Comparison of ENCODE assay signal across 9 mouse cellular contexts in the genomic region with DNA sequence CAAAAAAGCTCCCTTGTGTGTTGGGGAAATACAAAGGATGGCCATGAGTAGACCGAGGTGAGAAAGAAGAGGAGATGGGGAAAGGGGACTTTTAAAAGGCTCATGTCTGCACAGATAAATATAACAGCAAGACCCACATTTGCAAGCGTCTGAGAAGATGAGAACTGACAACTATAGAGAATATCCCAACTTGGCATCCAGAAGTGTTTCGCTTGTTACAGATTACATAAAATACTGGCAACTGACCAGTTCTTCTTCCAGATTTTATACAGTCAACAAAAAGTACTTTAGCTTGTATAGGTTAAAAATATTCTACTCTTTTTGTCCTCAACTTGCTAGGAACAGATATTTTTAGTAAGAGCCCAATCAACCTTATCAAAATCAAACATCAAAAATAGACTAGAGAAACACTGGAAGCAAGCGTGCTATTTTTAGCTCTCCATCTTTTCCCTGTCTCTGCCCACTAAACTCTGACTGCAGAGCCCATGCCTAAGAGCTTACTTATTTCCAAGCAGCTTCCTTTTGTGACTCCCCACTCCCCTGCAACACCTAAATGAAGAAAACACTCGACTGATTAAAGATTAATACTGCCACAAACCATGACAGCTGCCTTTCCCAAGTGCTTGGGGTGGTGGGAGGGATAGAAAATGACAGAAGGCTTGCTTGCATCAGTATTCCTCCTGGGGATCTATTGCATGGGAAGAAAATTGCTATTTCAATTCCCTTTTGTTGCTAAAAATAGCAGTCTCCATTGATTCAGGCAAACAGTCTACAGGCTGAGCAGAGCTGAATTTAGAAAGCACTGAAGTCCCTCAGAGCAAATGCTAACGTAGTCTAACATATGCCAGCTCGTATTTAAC. TPM values are rescaled to one million over a fixed set of nuclear protein-coding genes. Genes with fewer than 3 reads are reported as not detected.
DNase-seq lines count a peak whose midpoint lies in the region; ATAC-seq lines count a peak whose summit lies in the region.
"Had no signal": no experiment of that assay in that cellular context is flagged by ENCODE, and none has a peak within 500 bp of the region (broad histone marks: within the 10 kb centered on the region; RNA-seq: fewer than 3 reads in every experiment).

No protein-coding gene starts in this region.

- peaks cover 5% of the 10 kb centered on the region; the same call in 1 of the 2 replicates for H3K4me1 ChIP-seq in brown adipose tissue, adult 24 weeks (ENCODE audit: control insufficient read depth, insufficient read depth, insufficient read length, low read length)
- peaks cover 21% of the 10 kb centered on the region for H3K4me1 ChIP-seq in forebrain, embryonic 16.5 days (replicated peaks; ENCODE audit: control insufficient read depth, insufficient read depth, low read length)
- H3K4me1 ChIP-seq in neural tube, embryonic 11.5 days (ENCODE audit: control insufficient read depth, insufficient read depth, low read length) = peaks cover 5% of the 10 kb centered on the region; the same call in 1 of the 2 replicates

- H3K36me3 ChIP-seq in forebrain, embryonic 16.5 days (ENCODE audit: control insufficient read depth, insufficient read depth) = no peaks in the 10 kb centered on the region
- H3K36me3 ChIP-seq in neural tube, embryonic 11.5 days (ENCODE audit: control insufficient read depth, insufficient read depth, low read length) = no peaks in the 10 kb centered on the region

- peak overlapping the region; percentile 51 for H3K4me2 ChIP-seq in forebrain, embryonic 16.5 days (ENCODE audit: low read length)
- H3K4me2 ChIP-seq in neural tube, embryonic 11.5 days (ENCODE audit: low read depth) = no peak overlapping the region; the same call in 1 of the 2 replicates

- H3K4me3 ChIP-seq in brown adipose tissue, adult 24 weeks (ENCODE audit: insufficient read depth, low read depth, low read length) = no peak overlapping the region
- 0 out of 2 replicates have a peak overlapping the region, but pooled peaks have one; percentile 9 for H3K4me3 ChIP-seq in forebrain, embryonic 16.5 days (replicated peaks; ENCODE audit: low read length)
- no peak overlapping the region for H3K4me3 ChIP-seq in neural tube, embryonic 11.5 days (ENCODE audit: low read depth, low read length)

- no peaks in the 10 kb centered on the region for H3K27me3 ChIP-seq in forebrain, embryonic 16.5 days (replicated peaks; ENCODE audit: control insufficient read depth, insufficient read depth, low read length)
- no peaks in the 10 kb centered on the region for H3K27me3 ChIP-seq in neural tube, embryonic 11.5 days (ENCODE audit: control insufficient read depth, insufficient read depth, low read length)

- no peaks in the 10 kb centered on the region for H3K9me3 ChIP-seq in forebrain, embryonic 16.5 days (ENCODE audit: control insufficient read depth, low read length)
- no peaks in the 10 kb centered on the region for H3K9me3 ChIP-seq in neural tube, embryonic 11.5 days (ENCODE audit: control insufficient read depth, low read length)

- peak; percentile 45 for DNase-seq in Muller cell, postnatal 12 days (ENCODE audit: inconsistent ontology term)
- peak; percentile 30 for DNase-seq in layer of hippocampus, adult 9-10 months (ENCODE audit: low spot score)
- DNase-seq in neural tube, embryonic 11.5 days (ENCODE audit: low spot score) = peak; percentile 14
- DNase-seq in thymus, postnatal 10 days (ENCODE audit: low spot score in 2 of 2) = no peak
- no peak for DNase-seq in adrenal gland, postnatal 25 days

- WGBS in forebrain, embryonic 16.5 days = 22% methylated on average over 7 of the region's 7 CpGs
- 62% methylated on average over 7 of the region's 7 CpGs for WGBS in neural tube, embryonic 11.5 days

- H3K9ac ChIP-seq in forebrain, embryonic 16.5 days (replicated peaks; ENCODE audit: low read depth, low read length) = peak overlapping the region; percentile 52
- H3K9ac ChIP-seq in neural tube, embryonic 11.5 days (ENCODE audit: low read length) = no peak overlapping the region
- H3K9ac ChIP-seq: liver, embryonic 14.5 days had no signal

- ATAC-seq in forebrain, embryonic 16.5 days = peak; percentile 93
- ATAC-seq in neural tube, embryonic 11.5 days (ENCODE audit: insufficient read depth, low FRiP score, low TSS enrichment) = peak; percentile 45
- ATAC-seq in activated CD4-positive, CD25-positive, alpha-beta regulatory T cell, adult 4 months = no peak

- H3K27ac ChIP-seq in brown adipose tissue, adult 24 weeks (replicated peaks; ENCODE audit: low read depth, low read length) = peak overlapping the region; percentile 58; the same call in 1 of the 2 replicates
- peak overlapping the region; percentile 96 for H3K27ac ChIP-seq in forebrain, embryonic 16.5 days (ENCODE audit: low read length)
- H3K27ac ChIP-seq in neural tube, embryonic 11.5 days (ENCODE audit: low read depth, low read length) = peak overlapping the region; percentile 65; the same call in 1 of the 2 replicates
- H3K27ac ChIP-seq: liver, embryonic 14.5 days had no signal

RNA-seq across cellular contexts. Expression of a gene that starts 35.4 kb away (rescaled TPM):
- 393 and 417 TPM in 2 replicates for polyA plus RNA-seq in brown adipose tissue, adult 24 weeks (2012; ENCODE audit: insufficient read depth, insufficient read length, missing spikeins)
- 141 and 144 TPM in 2 replicates for polyA plus RNA-seq in forebrain, embryonic 16.5 days (2015; fragmentation: Nextera tagmentation; extraction: Ambion mirVana)
- polyA plus RNA-seq in neural tube, embryonic 11.5 days (2014; fragmentation: Nextera tagmentation; extraction: Ambion mirVana) = 120 and 122 TPM in 2 replicates
- polyA plus RNA-seq in activated CD4-positive, CD25-positive, alpha-beta regulatory T cell, adult 4 months (2017; shearing (Covaris generic)) = 10 to 100 TPM; 72.0 to 73.4 TPM
- total RNA-seq in adrenal gland, postnatal 25 days (2021) = 152 and 165 TPM in 2 replicates

Comparison
In these comparisons a context has a peak if more than half of its experiments do, and no peak if none do; other contexts are left out.
1. DNase-seq: peak in Muller cell, postnatal 12 days (single experiment), layer of hippocampus, adult 9-10 months (single experiment) and neural tube, embryonic 11.5 days (single experiment); none in thymus, postnatal 10 days (0 of 2) and adrenal gland, postnatal 25 days (single experiment).
2. Peak in every context shown above with its lines, with median percentiles within 50 percentile points of each other: H3K27ac ChIP-seq.